Mouse (Mus musculus): Measurements from ENCODE around the gene Jpt2. TPM values are rescaled to one million over a fixed set of nuclear protein-coding genes. Genes with fewer than 3 reads are reported as not detected.

Jpt2 gene
- 37.8 TPM for polyA plus RNA-seq (2017; shearing (Covaris generic))

DNA sequence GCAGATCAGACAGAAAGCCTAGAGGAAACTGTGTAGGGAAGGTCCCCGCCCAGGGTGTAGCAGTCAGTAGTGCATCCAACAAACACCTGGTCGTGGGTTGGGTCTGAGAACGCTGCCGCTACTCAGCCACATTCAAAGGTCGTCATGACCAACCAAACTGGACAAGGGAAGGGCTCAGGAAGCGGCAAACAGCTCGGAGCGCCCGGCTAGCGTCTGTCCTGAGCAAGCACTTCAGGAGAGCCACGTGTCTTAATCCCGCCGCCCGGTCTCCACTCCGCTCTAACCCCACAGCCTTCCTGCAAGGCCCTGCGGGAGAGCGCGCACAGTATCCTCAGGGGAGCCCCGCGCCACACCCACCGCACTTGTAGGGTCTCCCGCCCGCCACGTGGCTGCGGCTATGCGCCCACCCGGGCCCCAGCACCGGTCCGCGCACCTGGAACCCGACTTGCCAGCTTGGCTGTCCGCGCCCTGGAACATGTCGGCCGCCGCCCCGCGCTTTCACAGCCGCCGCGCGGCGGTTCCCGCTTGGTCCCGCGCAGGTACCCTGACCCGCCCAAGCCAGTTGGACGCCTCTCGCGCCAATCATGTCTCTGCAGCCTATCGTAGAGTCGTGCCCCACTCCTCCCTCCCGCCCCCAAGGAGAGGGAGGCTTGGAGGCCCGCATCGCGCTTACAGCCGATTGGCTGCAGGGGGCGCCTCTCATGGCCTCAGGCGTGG lies at the start of gene Jpt2:
Jpt2 (minus strand) TSS at position 555 of the 717 bp plus-strand sequence.

DNA sequence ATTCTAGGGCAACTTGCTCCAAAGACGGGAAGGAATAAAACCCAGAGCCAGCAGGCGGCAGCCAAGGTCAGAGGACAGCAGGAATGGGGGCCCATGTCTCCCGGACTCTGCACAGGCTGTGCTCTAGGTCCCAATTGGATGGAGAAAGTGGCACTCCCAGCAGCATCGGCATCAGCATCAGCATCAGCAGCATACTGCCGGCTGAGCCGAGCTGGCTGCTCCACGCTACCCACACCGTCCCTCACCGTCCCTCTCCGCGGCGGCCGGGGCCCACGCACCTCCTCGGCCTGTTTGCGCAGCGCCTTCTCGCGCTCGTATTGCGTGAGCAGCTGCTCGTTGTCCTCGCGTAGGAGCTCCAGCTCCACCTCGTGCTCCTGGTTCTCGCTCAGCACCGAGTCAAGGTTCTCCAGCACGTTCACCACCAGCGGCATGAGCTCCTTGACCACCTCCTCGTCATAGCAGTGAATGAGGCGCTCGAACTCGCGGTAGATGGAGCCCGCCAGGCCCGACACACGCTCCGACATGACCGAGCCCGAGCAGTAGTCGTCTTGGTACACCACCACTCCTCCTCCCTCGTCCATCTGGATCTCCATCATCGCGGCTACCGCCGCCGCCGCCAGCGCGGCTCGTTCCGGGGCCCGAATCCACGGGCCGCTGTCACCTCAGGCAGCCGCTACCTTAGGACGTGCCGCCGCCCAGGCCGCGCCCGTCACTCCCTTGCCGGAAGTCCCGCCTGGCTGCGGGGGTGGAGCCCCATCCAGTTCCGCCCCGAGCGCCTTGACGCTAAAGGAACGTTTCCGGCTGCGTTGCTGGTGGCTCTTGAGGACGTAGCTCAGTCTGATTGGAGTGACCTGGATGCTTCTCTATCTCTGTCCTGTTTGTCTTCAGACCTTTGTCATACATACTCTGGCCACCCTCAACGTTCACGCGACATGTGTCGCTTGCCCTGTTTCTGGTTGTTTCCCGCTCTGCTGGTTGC lies 23.9 kb downstream of the Jpt2 start, which contains the start of gene Mapk8ip3:
Mapk8ip3 (minus strand) TSS at position 719 of the 979 bp plus-strand sequence.

DNA sequence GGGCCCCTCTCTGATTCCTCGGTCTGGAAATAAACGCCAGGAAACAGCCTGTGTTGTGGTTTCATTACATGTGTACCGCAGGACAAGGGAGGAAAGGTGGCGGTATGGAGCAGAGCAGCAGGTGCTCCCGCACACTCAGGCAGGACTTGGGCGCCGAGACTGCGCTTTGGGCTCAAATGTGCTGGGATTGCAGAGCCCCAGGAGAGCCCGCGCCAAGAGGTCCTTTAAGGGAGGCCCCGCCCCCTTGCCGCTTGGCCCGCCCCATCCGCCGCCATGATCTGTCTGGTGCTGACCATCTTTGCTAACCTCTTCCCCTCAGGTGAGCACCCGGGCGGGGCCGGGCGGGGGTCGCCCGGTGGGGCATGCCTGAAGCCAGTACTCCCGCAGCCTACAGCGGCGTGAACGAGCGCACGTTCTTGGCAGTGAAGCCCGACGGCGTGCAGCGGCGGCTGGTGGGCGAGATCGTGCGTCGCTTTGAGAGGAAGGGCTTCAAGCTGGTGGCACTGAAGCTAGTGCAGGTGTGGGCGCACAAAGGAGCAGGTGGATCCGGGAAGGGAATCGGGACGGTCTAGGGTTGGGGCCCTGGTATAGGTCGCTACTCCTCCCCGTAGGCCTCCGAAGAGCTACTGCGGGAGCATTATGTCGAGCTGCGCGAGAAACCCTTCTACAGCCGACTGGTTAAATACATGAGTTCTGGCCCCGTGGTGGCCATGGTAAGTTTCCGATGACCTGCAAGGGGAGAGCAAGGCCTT lies 64.1 kb downstream of the Jpt2 start, which contains the start of gene Nme3:
Nme3 (plus strand) TSS at position 260 of the 752 bp plus-strand sequence.

DNA sequence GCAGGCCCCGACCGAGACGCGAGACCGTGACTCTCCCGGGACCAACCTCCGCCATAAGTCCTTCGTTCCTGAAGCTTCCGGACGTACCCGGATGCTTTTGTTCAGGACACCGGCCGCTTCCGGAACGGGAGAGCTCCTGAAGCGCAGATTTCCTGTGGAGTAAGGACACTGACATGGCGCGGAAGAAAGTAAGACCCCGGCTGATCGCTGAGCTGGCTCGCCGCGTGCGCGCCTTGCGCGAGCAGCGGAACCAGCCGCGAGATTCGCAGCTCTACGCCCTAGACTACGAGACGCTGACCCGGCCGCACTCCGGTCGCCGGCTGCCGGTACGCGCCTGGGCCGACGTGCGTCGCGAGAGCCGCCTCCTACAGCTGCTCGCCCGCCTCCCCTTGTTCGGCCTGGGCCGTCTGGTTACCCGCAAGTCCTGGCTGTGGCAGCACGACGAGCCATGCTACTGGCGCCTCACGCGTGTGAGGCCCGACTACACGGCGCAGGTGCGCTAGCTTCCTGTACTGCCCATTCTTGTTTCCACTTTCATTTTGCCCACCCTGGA lies 65.4 kb downstream of the Jpt2 start, which contains the start of the genes Eme2 and Mrps34:
Eme2 (minus strand) TSS at position 93 of the 553 bp plus-strand sequence.
Mrps34 (plus strand) TSS at position 122 of the 553 bp plus-strand sequence.

Other genes with a start within 250 kb of the Jpt2 start
- gene Rnf151, start 242.6 kb downstream of the Jpt2 start, polyA plus RNA-seq (2017; shearing (Covaris generic)), result not detected
- gene Rps2, start 242.6 kb downstream of the Jpt2 start, polyA plus RNA-seq (2017; shearing (Covaris generic)), result 723 TPM
- gene Ndufb10, start 236.2 kb downstream of the Jpt2 start, polyA plus RNA-seq (2017; shearing (Covaris generic)), result 245 TPM
- gene Rpl3l, start 232.9 kb downstream of the Jpt2 start, polyA plus RNA-seq (2017; shearing (Covaris generic)), result not detected
- gene Msrb1, start 224.0 kb downstream of the Jpt2 start, polyA plus RNA-seq (2017; shearing (Covaris generic)), result 12.1 TPM
- gene Hs3st6, start 207.7 kb downstream of the Jpt2 start, polyA plus RNA-seq (2017; shearing (Covaris generic)), result not detected
- gene Meiob, start 156.4 kb downstream of the Jpt2 start, polyA plus RNA-seq (2017; shearing (Covaris generic)), result not detected
- 43.8 TPM for gene Hagh, start 120.5 kb downstream of the Jpt2 start, polyA plus RNA-seq (2017; shearing (Covaris generic))
- 3.7 TPM for gene Fahd1, start 110.3 kb downstream of the Jpt2 start, polyA plus RNA-seq (2017; shearing (Covaris generic))
- gene Igfals, start 94.7 kb downstream of the Jpt2 start, polyA plus RNA-seq (2017; shearing (Covaris generic)), result not detected
- gene Nubp2, start 74.3 kb downstream of the Jpt2 start, polyA plus RNA-seq (2017; shearing (Covaris generic)), result 118 TPM
- gene Spsb3, start 74.0 kb downstream of the Jpt2 start, polyA plus RNA-seq (2017; shearing (Covaris generic)), result 64.4 TPM
- gene Eme2, start 65.6 kb downstream of the Jpt2 start, polyA plus RNA-seq (2017; shearing (Covaris generic)), result 62.4 TPM
- gene Mrps34, start 65.6 kb downstream of the Jpt2 start, polyA plus RNA-seq (2017; shearing (Covaris generic)), result 54.0 TPM
- gene Nme3, start 64.2 kb downstream of the Jpt2 start, polyA plus RNA-seq (2017; shearing (Covaris generic)), result 69.0 TPM
- gene Mapk8ip3, start 23.7 kb downstream of the Jpt2 start, polyA plus RNA-seq (2017; shearing (Covaris generic)), result 67.7 TPM
- gene Cramp1l, start 55.1 kb upstream of the Jpt2 start, polyA plus RNA-seq (2017; shearing (Covaris generic)), result 5.3 TPM
- 33.4 TPM for gene Ift140, start 55.4 kb upstream of the Jpt2 start, polyA plus RNA-seq (2017; shearing (Covaris generic))
- gene Tmem204, start 122.9 kb upstream of the Jpt2 start, polyA plus RNA-seq (2017; shearing (Covaris generic)), result 1.5 TPM
- 32.2 TPM for gene Telo2, start 155.3 kb upstream of the Jpt2 start, polyA plus RNA-seq (2017; shearing (Covaris generic))
- not detected for gene Ptx4, start 160.1 kb upstream of the Jpt2 start, polyA plus RNA-seq (2017; shearing (Covaris generic))
- gene Clcn7, start 172.7 kb upstream of the Jpt2 start, polyA plus RNA-seq (2017; shearing (Covaris generic)), result 49.3 TPM
- not detected for gene Ccdc154, start 201.8 kb upstream of the Jpt2 start, polyA plus RNA-seq (2017; shearing (Covaris generic))
- not detected for gene Gm38655, start 214.8 kb upstream of the Jpt2 start, polyA plus RNA-seq (2017; shearing (Covaris generic))
- 30.9 TPM for gene BC003965, start 223.9 kb upstream of the Jpt2 start, polyA plus RNA-seq (2017; shearing (Covaris generic))
- 51.0 TPM for gene Unkl, start 227.7 kb upstream of the Jpt2 start, polyA plus RNA-seq (2017; shearing (Covaris generic))

All from inflammation-experienced regulatory T-cells, adult 16 weeks (primary cell).